Mouse (Mus musculus) central nervous system, embryonic 11.5 days (tissue): ENCODE results near the gene AL607142.1. TPM values are rescaled to one million over a fixed set of nuclear protein-coding genes. Genes with fewer than 3 reads are reported as not detected.

Experiments
- polyA plus RNA-seq: library from polyadenylated mRNA; depleted of rRNA; stranded (reverse); fragments of >200 nt; gene quantifications from 2 replicates; pipeline ENCODE4 v1.2.3, GENCODE M21; 2012; rRNA removed

AL607142.1 gene
- not detected in 2 replicates for polyA plus RNA-seq

GRCm38 (mm10) chr4:120064696-120065095 is at the start of gene AL607142.1:
TSS of gene AL607142.1 (plus strand) at chr4:120064996.

Other genes starting within 250 kb of the AL607142.1 start
- gene Edn2, start 96.2 kb downstream of the AL607142.1 start, polyA plus RNA-seq = 0.11 and 0.16 TPM in 2 replicates
- gene Foxo6, start 222.4 kb downstream of the AL607142.1 start, polyA plus RNA-seq = 2.7 and 3.4 TPM in 2 replicates